Mouse (Mus musculus) embryonic facial prominence, embryonic 13.5 days (tissue): Measurements from ENCODE around the gene Mrps35. TPM values are rescaled to one million over a fixed set of nuclear protein-coding genes. Genes with fewer than 3 reads are reported as not detected.

ENCODE experiments used
- ATAC-seq: fragments of 200-750 bp; cut with Nextera tagmentation; 2 replicates; pipeline ENCODE4 v1.8.0; 2017; ENCODE audit warnings: low read depth; ENCODE audit not compliant: insufficient number of reproducible peaks, insufficient read depth, low FRiP score, low TSS enrichment
- H3K27ac ChIP-seq: fragments of 300-500 bp; sonication (generic); 2 replicates; pipeline ENCODE4 v1.5.1; 2015; ENCODE audit warnings: moderate library complexity, mild to moderate bottlenecking, inconsistent platforms
- H3K27me3 ChIP-seq: fragments of 300-500 bp; sonication (generic); 2 replicates; pipeline ENCODE4 v1.6.1; 2015; ENCODE audit warnings: mild to moderate bottlenecking, inconsistent platforms
- H3K36me3 ChIP-seq: fragments of 300-500 bp; sonication (generic); 2 replicates; pipeline ENCODE4 v1.6.1; 2015; ENCODE audit warnings: mild to moderate bottlenecking, inconsistent platforms
- H3K4me1 ChIP-seq: fragments of 300-500 bp; sonication (generic); 2 replicates; pipeline ENCODE4 v1.6.1; 2015; ENCODE audit warnings: inconsistent platforms
- H3K4me2 ChIP-seq: fragments of 300-500 bp; sonication (generic); 2 replicates; pipeline ENCODE4 v1.6.1; 2015; ENCODE audit warnings: moderate library complexity, mild to moderate bottlenecking, inconsistent platforms
- H3K4me3 ChIP-seq: fragments of 300-500 bp; sonication (generic); 2 replicates; pipeline ENCODE4 v1.5.1; 2015; ENCODE audit warnings: mild to moderate bottlenecking, inconsistent platforms
- H3K9ac ChIP-seq: fragments of 300-500 bp; sonication (generic); 2 replicates; pipeline ENCODE4 v1.6.1; 2015; ENCODE audit warnings: mild to moderate bottlenecking, inconsistent platforms
- H3K9me3 ChIP-seq: fragments of 300-500 bp; sonication (generic); 2 replicates; pipeline ENCODE4 v1.6.1; 2016; ENCODE audit warnings: inconsistent platforms
- WGBS: fragments of 180-500 bp; shearing (Covaris S2); methylation state at CpG from one replicate; pipeline ENCODE4 v1.1.7; 2015; ENCODE audit warnings: mixed read lengths; 5-methylcytosine and 5-hydroxymethylcytosine counted together
- polyA plus RNA-seq: library from polyadenylated mRNA; unstranded; fragments of >200 nt; fragmentation: Nextera tagmentation; extraction: Ambion mirVana; gene quantifications from 2 replicates; pipeline ENCODE4 v1.2.1, GENCODE M21; 2015

Mrps35 gene
- polyA plus RNA-seq, 1 experiment from 2014 or later: 106 TPM

- peaks cover 62% of the 10 kb centered on the region for H3K36me3 ChIP-seq
- ATAC-seq: no peak
- peaks cover 7% of the 10 kb centered on the region; the same call in 1 of the 2 replicates for H3K4me1 ChIP-seq
- no peaks in the 10 kb centered on the region for H3K27me3 ChIP-seq
- no peak overlapping the region for H3K9ac ChIP-seq
- no peaks in the 10 kb centered on the region for H3K9me3 ChIP-seq
- no peak overlapping the region for H3K4me3 ChIP-seq
- 51% methylated on average over 7 of the region's 7 CpGs for WGBS
- H3K4me2 ChIP-seq: no peak overlapping the region
- H3K27ac ChIP-seq: no peak overlapping the region
Observed at GRCm38 (mm10) chr6:147062034-147062433, 19.5 kb downstream of the Mrps35 start.

- Histone ChIP-seq H3K4me3 (no peak overlapping the region), H3K4me1 (peaks cover 7% of the 10 kb centered on the region; the same call in 1 of the 2 replicates), H3K27ac (no peak overlapping the region), H3K4me2 (no peak overlapping the region), H3K27me3 (no peaks in the 10 kb centered on the region), H3K9me3 (no peaks in the 10 kb centered on the region), H3K9ac (no peak overlapping the region), H3K36me3 (peaks cover 64% of the 10 kb centered on the region)
- WGBS: 68% methylated on average over 7 of the region's 7 CpGs
- no peak for ATAC-seq
Observed at GRCm38 (mm10) chr6:147062694-147063093, 20.1 kb downstream of the Mrps35 start.

GRCm38 (mm10) chr6:147064226-147064943 lies 21.8 kb downstream of the Mrps35 start:
- H3K4me2 ChIP-seq: no peak overlapping the region
- H3K9ac ChIP-seq: no peak overlapping the region
- peaks cover 58% of the 10 kb centered on the region for H3K36me3 ChIP-seq
- WGBS: 88% methylated on average over 10 of the region's 10 CpGs
- H3K4me1 ChIP-seq: peaks cover 7% of the 10 kb centered on the region; the same call in 1 of the 2 replicates
- no peak for ATAC-seq
- no peak overlapping the region for H3K27ac ChIP-seq
- H3K27me3 ChIP-seq: no peaks in the 10 kb centered on the region
- no peak overlapping the region for H3K4me3 ChIP-seq
- no peaks in the 10 kb centered on the region for H3K9me3 ChIP-seq

GRCm38 (mm10) chr6:147064944-147065261 lies 22.3 kb downstream of the Mrps35 start:
- no peak overlapping the region for H3K9ac ChIP-seq
- peaks cover 7% of the 10 kb centered on the region; the same call in 1 of the 2 replicates for H3K4me1 ChIP-seq
- ATAC-seq: no peak
- 82% methylated on average over 6 of the region's 6 CpGs for WGBS
- no peaks in the 10 kb centered on the region for H3K9me3 ChIP-seq
- H3K4me3 ChIP-seq: no peak overlapping the region
- H3K4me2 ChIP-seq: no peak overlapping the region
- no peaks in the 10 kb centered on the region for H3K27me3 ChIP-seq
- no peak overlapping the region for H3K27ac ChIP-seq
- H3K36me3 ChIP-seq: peaks cover 53% of the 10 kb centered on the region

GRCm38 (mm10) chr6:147075808-147076387 lies 33.3 kb downstream of the Mrps35 start:
- 46% methylated on average over 5 of the region's 5 CpGs for WGBS
- Histone ChIP-seq H3K4me2 (no peak overlapping the region), H3K9ac (no peak overlapping the region), H3K9me3 (no peaks in the 10 kb centered on the region), H3K27me3 (no peaks in the 10 kb centered on the region), H3K4me1 (no peaks in the 10 kb centered on the region; the same call in 1 of the 2 replicates), H3K36me3 (peaks cover 36% of the 10 kb centered on the region), H3K4me3 (no peak overlapping the region), H3K27ac (no peak overlapping the region)
- ATAC-seq: no peak

GRCm38 (mm10) chr6:147076878-147077277 lies 34.3 kb downstream of the Mrps35 start:
- Histone ChIP-seq H3K4me3 (no peak overlapping the region), H3K36me3 (peaks cover 26% of the 10 kb centered on the region), H3K4me1 (no peaks in the 10 kb centered on the region; the same call in 1 of the 2 replicates), H3K9ac (no peak overlapping the region), H3K27ac (no peak overlapping the region), H3K9me3 (no peaks in the 10 kb centered on the region), H3K27me3 (no peaks in the 10 kb centered on the region), H3K4me2 (no peak overlapping the region)
- 86% methylated on average over 8 of the region's 8 CpGs for WGBS
- ATAC-seq: no peak

GRCm38 (mm10) chr6:147079919-147080318 lies 37.4 kb downstream of the Mrps35 start:
- ATAC-seq: no peak
- Histone ChIP-seq H3K9ac (no peak overlapping the region), H3K36me3 (peaks cover 6% of the 10 kb centered on the region), H3K4me3 (no peak overlapping the region), H3K27ac (no peak overlapping the region), H3K9me3 (no peaks in the 10 kb centered on the region), H3K4me2 (no peak overlapping the region), H3K27me3 (no peaks in the 10 kb centered on the region), H3K4me1 (no peaks in the 10 kb centered on the region; the same call in 1 of the 2 replicates)
- WGBS: 95% methylated on average over 10 of the region's 10 CpGs

- Histone ChIP-seq H3K4me1 (peaks cover 15% of the 10 kb centered on the region), H3K27ac (no peak overlapping the region), H3K4me3 (no peak overlapping the region), H3K36me3 (no peaks in the 10 kb centered on the region), H3K27me3 (peaks cover 7% of the 10 kb centered on the region; the same call in 1 of the 2 replicates), H3K4me2 (no peak overlapping the region), H3K9me3 (no peaks in the 10 kb centered on the region), H3K9ac (no peak overlapping the region)
- no peak for ATAC-seq
- 58% methylated on average over 7 of the region's 7 CpGs for WGBS
Observed at GRCm38 (mm10) chr6:147085398-147086040, 43.0 kb downstream of the Mrps35 start.

GRCm38 (mm10) chr6:147086594-147087225 lies 44.1 kb downstream of the Mrps35 start, which contains the start of gene Mansc4:
Gene Mansc4, minus strand, starts transcription at chr6:147087032.
- Histone ChIP-seq H3K4me2 (peak within 1 kb of the TSS; percentile 66), H3K4me1 (peaks cover 19% of the 10 kb centered on the region), H3K4me3 (peak within 1 kb of the TSS; percentile 38), H3K36me3 (no peaks in the 10 kb centered on the region), H3K27ac (peak within 1 kb of the TSS; percentile 62), H3K9ac (peak within 1 kb of the TSS; percentile 70), H3K27me3 (peaks cover 9% of the 10 kb centered on the region; the same call in 1 of the 2 replicates), H3K9me3 (no peaks in the 10 kb centered on the region)
- 5% methylated on average over 20 of the region's 20 CpGs for WGBS
- ATAC-seq: peak; percentile 38; the same call in 1 of the 2 replicates

GRCm38 (mm10) chr6:147087736-147088135 lies 45.2 kb downstream of the Mrps35 start:
- Histone ChIP-seq H3K4me3 (no peak overlapping the region), H3K9me3 (no peaks in the 10 kb centered on the region), H3K27ac (no peak overlapping the region), H3K4me1 (peaks cover 28% of the 10 kb centered on the region), H3K4me2 (no peak overlapping the region), H3K9ac (no peak overlapping the region), H3K36me3 (no peaks in the 10 kb centered on the region), H3K27me3 (peaks cover 9% of the 10 kb centered on the region; the same call in 1 of the 2 replicates)
- ATAC-seq: no peak
- 42% methylated on average over 7 of the region's 7 CpGs for WGBS

GRCm38 (mm10) chr6:147088517-147088916 lies 46.0 kb downstream of the Mrps35 start:
- Histone ChIP-seq H3K4me2 (no peak overlapping the region), H3K4me3 (no peak overlapping the region), H3K4me1 (peaks cover 32% of the 10 kb centered on the region), H3K9me3 (no peaks in the 10 kb centered on the region), H3K9ac (no peak overlapping the region), H3K36me3 (peaks cover 4% of the 10 kb centered on the region; the same call in 1 of the 2 replicates), H3K27ac (no peak overlapping the region), H3K27me3 (peaks cover 9% of the 10 kb centered on the region; the same call in 1 of the 2 replicates)
- 80% methylated on average over 3 of the region's 3 CpGs for WGBS
- no peak for ATAC-seq
